Mouse (Mus musculus) ovary, postnatal 36 days (tissue): Measurements from ENCODE around the gene Gm3327.
"Not testable (repeated sequence)": the region's sequence is repeated elsewhere in the genome, so short reads cannot be mapped to it uniquely, and the experiment has no call there.

Experiments used
- DNase-seq: peaks from one replicate; pipeline ENCODE4 v3.0.0; 2022; ENCODE audit warnings: low spot score, mixed read lengths

The Gm3327 gene

GRCm38 (mm10) chr14:44123551-44123950, at the start of gene Gm3327:
Gene Gm3327 (plus strand): TSS chr14:44123851.
- not testable (repeated sequence) for DNase-seq

- not testable (repeated sequence) for DNase-seq
Observed at GRCm38 (mm10) chr14:44077785-44078341, 45.8 kb upstream of the Gm3327 start.

- not testable (repeated sequence) for DNase-seq
Observed at GRCm38 (mm10) chr14:44086588-44086987, 37.1 kb upstream of the Gm3327 start.

- DNase-seq, result not testable (repeated sequence)
Observed at GRCm38 (mm10) chr14:44087535-44087934, 36.1 kb upstream of the Gm3327 start.

GRCm38 (mm10) chr14:44091524-44091923, 32.1 kb upstream of the Gm3327 start:
- not testable (repeated sequence) for DNase-seq

GRCm38 (mm10) chr14:44094445-44094844, 29.2 kb upstream of the Gm3327 start:
- DNase-seq, result not testable (repeated sequence)

- DNase-seq, result not testable (repeated sequence)
Observed at GRCm38 (mm10) chr14:44100030-44100429, 23.6 kb upstream of the Gm3327 start.

GRCm38 (mm10) chr14:44102354-44102753, 21.3 kb upstream of the Gm3327 start, which contains the start of gene Ear2:
Gene Ear2 (plus strand): TSS chr14:44102654.
- DNase-seq, result not testable (repeated sequence)

- no peak for DNase-seq
Observed at GRCm38 (mm10) chr14:44110981-44111380, 12.7 kb upstream of the Gm3327 start.
